Mouse (Mus musculus): ENCODE results near the gene Minpp1. TPM values are rescaled to one million over a fixed set of nuclear protein-coding genes. Genes with fewer than 3 reads are reported as not detected.
A peak's percentile ranks its signal among the peaks of the same experiment; 100 is the strongest.
"Not testable (repeated sequence)": the region's sequence is repeated elsewhere in the genome, so short reads cannot be mapped to it uniquely, and the experiment has no call there.

The Minpp1 gene
- polyA plus RNA-seq (2016; fragmentation: Nextera tagmentation; extraction: Ambion mirVana), result 65.9 and 70.4 TPM in 2 replicates

DNA sequence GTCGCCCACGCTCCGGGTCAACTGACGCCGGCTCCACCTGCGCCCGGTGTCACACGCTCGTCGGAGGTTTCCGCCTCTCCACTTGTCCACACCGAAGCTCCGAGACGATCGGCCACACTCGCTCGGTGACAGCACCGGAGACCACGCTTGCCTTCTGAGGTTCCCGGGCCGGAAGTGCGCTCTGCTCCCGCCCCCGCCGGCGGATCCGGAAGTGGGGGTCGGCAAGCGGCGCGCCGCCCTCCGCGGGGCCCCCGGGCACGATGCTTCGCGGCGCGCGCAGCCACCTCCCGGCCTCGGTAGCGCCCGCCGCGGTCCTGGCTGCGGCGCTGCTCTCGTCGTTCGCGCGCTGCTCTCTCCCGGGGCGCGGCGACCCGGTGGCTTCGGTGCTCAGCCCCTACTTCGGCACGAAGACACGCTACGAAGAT, at the start of gene Minpp1:
TSS of gene Minpp1 (plus strand) at position 89 of the 425 bp plus-strand sequence.
- no peaks in the 10 kb centered on the region for H3K27me3 ChIP-seq
- no peaks in the 10 kb centered on the region for H3K36me3 ChIP-seq
- no peaks in the 10 kb centered on the region for H3K9me3 ChIP-seq
- H3K4me1 ChIP-seq, result peaks cover 23% of the 10 kb centered on the region
- ATAC-seq (ENCODE audit: low FRiP score, low read depth), result peak; percentile 93
- 1% methylated on average over 62 of the region's 64 CpGs for WGBS
- H3K27ac ChIP-seq (replicated peaks), result peak within 1 kb of the TSS; percentile 93
- H3K4me2 ChIP-seq (replicated peaks), result peak within 1 kb of the TSS; percentile 78
- peak within 1 kb of the TSS; percentile 68 for H3K4me3 ChIP-seq
- peak within 1 kb of the TSS; percentile 68 for H3K9ac ChIP-seq (replicated peaks)

DNA sequence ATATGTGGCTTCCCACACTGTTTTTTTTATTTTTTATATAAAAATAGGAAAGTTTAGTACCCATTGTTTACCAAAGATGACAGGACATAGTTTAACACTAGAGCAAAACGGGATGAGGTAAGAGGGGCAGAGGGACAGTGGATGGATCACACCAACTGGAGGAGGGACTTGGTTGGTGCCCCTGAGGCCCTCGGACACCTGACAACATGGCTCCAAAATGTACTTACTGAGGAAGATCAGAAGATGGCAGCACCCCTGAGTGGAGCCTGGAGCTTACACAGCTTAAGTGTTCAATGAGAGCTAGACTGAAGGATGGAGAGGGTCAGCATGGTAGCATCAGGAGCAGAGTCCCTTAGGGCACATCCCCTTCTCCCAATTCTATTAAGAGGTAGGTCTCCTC, 46.2 kb upstream of the Minpp1 start:
- peak; percentile 34; the same call in 1 of the 2 replicates for ATAC-seq (ENCODE audit: low FRiP score, low read depth)

DNA sequence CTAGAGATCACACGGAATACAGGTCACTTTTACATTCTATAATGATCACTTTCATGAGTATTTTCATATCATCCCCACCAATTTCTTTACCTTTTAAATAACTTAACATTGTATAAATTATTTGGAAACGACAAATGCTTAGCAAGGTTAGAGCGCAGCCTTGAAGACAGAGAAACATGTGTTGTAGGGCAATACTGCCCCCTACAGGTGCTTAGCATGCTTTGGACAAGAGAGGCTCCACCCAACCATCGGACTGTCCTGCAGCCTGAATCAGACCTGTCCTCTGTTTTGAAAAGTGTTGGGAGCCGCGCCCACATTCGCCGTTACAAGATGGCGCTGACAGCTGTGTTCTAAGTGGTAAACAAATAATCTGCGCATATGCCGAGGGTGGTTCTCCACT, 44.0 kb upstream of the Minpp1 start:
- H3K27ac ChIP-seq (replicated peaks), result no peak overlapping the region
- 98% methylated on average over 10 of the region's 11 CpGs for WGBS
- H3K36me3 ChIP-seq, result no peaks in the 10 kb centered on the region
- no peak overlapping the region for H3K9ac ChIP-seq (replicated peaks)
- H3K4me1 ChIP-seq, result no peaks in the 10 kb centered on the region
- no peak for ATAC-seq (ENCODE audit: low FRiP score, low read depth)
- H3K27me3 ChIP-seq, result no peaks in the 10 kb centered on the region
- H3K4me3 ChIP-seq, result no peak overlapping the region
- H3K4me2 ChIP-seq (replicated peaks), result no peak overlapping the region
- no peaks in the 10 kb centered on the region for H3K9me3 ChIP-seq

More for the DNA sequence above, 46.2 kb upstream of the Minpp1 start:
- Histone ChIP-seq H3K9ac (replicated peaks) (no peak overlapping the region), H3K27me3 (no peaks in the 10 kb centered on the region), H3K4me1 (no peaks in the 10 kb centered on the region), H3K27ac (replicated peaks) (no peak overlapping the region), H3K4me2 (replicated peaks) (no peak overlapping the region), H3K9me3 (no peaks in the 10 kb centered on the region), H3K4me3 (no peak overlapping the region), H3K36me3 (no peaks in the 10 kb centered on the region)
- 90% methylated on average over 2 of the region's 2 CpGs for WGBS

DNA sequence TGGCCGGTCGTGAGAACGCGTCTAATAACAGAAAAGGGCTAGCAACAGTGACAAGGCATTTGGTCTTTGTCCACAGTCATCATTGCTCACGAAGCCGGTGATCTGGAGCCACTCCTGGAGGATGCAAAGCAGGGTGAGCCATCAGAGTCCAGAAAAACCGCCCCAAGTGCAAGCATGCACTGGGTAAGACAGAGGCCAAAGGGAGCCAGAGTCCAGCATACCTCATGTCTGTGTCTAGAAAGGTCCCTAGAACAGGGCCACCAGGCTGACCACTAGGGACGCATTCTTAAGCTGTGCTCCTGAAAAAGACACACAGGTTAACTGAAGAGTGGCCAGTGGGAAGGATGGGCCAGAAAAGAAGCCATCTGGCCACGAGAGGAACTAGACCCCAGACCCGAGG, 36.6 kb upstream of the Minpp1 start:
- Histone ChIP-seq H3K9ac (replicated peaks) (no peak overlapping the region), H3K4me3 (no peak overlapping the region), H3K36me3 (no peaks in the 10 kb centered on the region), H3K27me3 (no peaks in the 10 kb centered on the region), H3K9me3 (no peaks in the 10 kb centered on the region), H3K4me1 (no peaks in the 10 kb centered on the region), H3K4me2 (replicated peaks) (no peak overlapping the region), H3K27ac (replicated peaks) (no peak overlapping the region)
- WGBS, result 91% methylated on average over 10 of the region's 10 CpGs
- no peak for ATAC-seq (ENCODE audit: low FRiP score, low read depth)

DNA sequence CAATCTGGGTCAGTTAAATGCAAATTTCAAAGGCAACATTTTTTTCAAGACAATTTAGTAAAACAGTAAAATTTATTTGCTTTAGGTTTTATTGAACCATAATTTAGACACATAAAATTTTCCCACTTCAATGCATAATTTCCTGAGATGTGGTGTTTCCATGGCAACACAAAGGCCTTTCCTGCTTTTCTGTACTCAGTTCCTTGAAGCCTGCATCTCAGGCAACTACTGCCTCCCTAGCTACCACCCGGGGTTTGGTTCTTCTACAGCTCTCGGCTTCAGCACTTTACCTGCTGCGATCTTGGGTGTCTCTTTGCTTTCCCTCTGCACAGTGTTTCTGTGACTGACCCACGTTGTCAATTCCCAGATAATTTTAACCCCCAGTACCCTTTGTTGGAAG, 33.3 kb upstream of the Minpp1 start:
- H3K27me3 ChIP-seq, result no peaks in the 10 kb centered on the region
- no peak overlapping the region for H3K4me2 ChIP-seq (replicated peaks)
- no peaks in the 10 kb centered on the region for H3K9me3 ChIP-seq
- H3K27ac ChIP-seq (replicated peaks), result no peak overlapping the region
- 76% methylated on average over 4 of the region's 4 CpGs for WGBS
- H3K4me1 ChIP-seq, result no peaks in the 10 kb centered on the region
- no peak for ATAC-seq (ENCODE audit: low FRiP score, low read depth)
- no peak overlapping the region for H3K9ac ChIP-seq (replicated peaks)
- H3K36me3 ChIP-seq, result no peaks in the 10 kb centered on the region
- no peak overlapping the region for H3K4me3 ChIP-seq

DNA sequence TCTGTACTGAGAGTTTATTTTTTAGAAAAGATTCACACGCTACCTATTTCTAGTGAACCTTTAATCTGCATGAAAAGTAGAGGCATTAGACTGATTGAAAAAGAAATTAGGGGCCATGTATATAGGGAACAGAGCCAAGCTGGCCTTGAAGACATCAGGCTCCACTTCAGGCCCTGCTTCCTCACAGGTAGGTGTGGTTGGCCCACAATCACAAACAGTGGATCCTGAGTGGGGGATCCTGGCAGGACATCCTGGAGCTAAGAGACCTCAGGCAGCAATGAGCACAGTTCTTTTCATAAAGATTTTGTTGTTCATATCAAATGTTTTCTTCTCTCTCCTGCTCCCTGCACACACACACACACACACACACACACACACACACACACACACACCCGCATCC, 28.8 kb upstream of the Minpp1 start:
- Histone ChIP-seq H3K9me3 (no peaks in the 10 kb centered on the region), H3K4me1 (no peaks in the 10 kb centered on the region), H3K27me3 (no peaks in the 10 kb centered on the region), H3K36me3 (no peaks in the 10 kb centered on the region), H3K9ac (replicated peaks) (no peak overlapping the region), H3K4me3 (no peak overlapping the region), H3K27ac (replicated peaks) (no peak overlapping the region), H3K4me2 (replicated peaks) (no peak overlapping the region)
- WGBS, result 92% methylated on average over 2 of the region's 2 CpGs
- no peak for ATAC-seq (ENCODE audit: low FRiP score, low read depth)

DNA sequence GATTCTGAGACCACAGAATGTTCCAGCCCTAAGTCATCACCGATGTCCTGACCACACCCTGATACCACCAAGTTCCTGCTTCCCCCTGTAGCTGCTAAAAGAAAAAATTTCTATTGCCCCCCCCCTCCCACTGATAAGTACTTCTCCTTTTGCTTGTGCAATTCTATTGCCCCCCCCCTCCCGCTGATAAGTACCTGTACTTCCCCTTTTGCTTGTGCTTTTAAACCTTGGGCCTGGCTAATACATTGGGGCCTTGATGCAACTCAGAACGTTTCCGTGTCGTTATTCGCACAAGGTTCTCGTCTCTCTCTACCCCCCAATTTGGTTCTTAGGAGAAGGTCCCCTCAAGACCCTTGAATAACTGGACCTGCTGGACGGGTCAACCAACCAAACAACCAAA, 27.9 kb upstream of the Minpp1 start:
- H3K36me3 ChIP-seq; H3K4me3 ChIP-seq; H3K4me1 ChIP-seq; H3K4me2 ChIP-seq (replicated peaks); ATAC-seq (ENCODE audit: low FRiP score, low read depth); H3K27ac ChIP-seq (replicated peaks); H3K9ac ChIP-seq (replicated peaks); H3K27me3 ChIP-seq; H3K9me3 ChIP-seq: not testable (repeated sequence)
- 92% methylated on average over 8 of the region's 8 CpGs for WGBS

DNA sequence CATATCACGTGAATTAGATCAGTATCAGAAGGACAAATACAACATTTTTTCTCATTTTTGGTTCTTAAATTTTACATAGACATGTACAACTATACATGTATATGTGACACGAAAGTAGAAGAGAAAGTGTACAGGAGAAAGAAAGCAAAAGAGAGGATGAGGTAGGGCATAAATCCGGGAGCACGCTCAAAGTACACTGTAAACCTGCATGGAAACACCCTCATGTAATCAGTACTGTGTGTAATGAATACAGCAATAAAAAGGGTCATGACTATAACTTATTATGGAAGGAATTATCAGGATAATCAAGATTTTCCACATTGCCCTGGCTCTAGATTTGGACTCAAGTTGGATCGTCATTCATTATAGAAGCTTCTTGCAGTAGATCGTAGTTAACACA, 22.5 kb upstream of the Minpp1 start:
- Histone ChIP-seq H3K36me3 (no peaks in the 10 kb centered on the region), H3K4me2 (replicated peaks) (no peak overlapping the region), H3K4me1 (no peaks in the 10 kb centered on the region), H3K27ac (replicated peaks) (no peak overlapping the region), H3K27me3 (no peaks in the 10 kb centered on the region), H3K4me3 (no peak overlapping the region), H3K9ac (replicated peaks) (no peak overlapping the region), H3K9me3 (no peaks in the 10 kb centered on the region)
- 94% methylated on average over 6 of the region's 6 CpGs for WGBS
- ATAC-seq (ENCODE audit: low FRiP score, low read depth), result no peak

DNA sequence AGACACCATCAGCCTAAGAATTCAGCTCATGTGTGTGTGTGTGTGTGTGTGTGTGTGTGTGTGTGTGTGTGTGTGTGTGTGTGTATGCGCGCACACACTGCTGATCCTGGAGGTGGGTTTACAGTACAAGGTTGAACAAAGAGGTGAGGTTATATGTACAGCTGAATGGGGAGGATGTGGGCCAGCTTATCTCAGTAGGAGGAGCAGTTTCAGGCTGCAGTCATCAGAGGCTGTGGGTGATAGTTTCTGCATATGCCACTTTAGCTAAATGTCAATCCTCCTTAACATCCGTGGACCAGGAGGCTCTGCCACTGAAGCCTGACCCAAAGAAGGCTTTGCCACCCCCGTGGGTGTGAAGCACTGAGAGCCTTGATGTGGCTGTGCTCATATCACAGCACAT, 20.3 kb upstream of the Minpp1 start:
- no peaks in the 10 kb centered on the region for H3K36me3 ChIP-seq
- H3K27ac ChIP-seq (replicated peaks), result no peak overlapping the region
- H3K4me1 ChIP-seq, result no peaks in the 10 kb centered on the region
- H3K9ac ChIP-seq (replicated peaks), result no peak overlapping the region
- H3K27me3 ChIP-seq, result no peaks in the 10 kb centered on the region
- no peak for ATAC-seq (ENCODE audit: low FRiP score, low read depth)
- 82% methylated on average over 4 of the region's 4 CpGs for WGBS
- no peak overlapping the region for H3K4me3 ChIP-seq
- no peak overlapping the region for H3K4me2 ChIP-seq (replicated peaks)
- H3K9me3 ChIP-seq, result no peaks in the 10 kb centered on the region

DNA sequence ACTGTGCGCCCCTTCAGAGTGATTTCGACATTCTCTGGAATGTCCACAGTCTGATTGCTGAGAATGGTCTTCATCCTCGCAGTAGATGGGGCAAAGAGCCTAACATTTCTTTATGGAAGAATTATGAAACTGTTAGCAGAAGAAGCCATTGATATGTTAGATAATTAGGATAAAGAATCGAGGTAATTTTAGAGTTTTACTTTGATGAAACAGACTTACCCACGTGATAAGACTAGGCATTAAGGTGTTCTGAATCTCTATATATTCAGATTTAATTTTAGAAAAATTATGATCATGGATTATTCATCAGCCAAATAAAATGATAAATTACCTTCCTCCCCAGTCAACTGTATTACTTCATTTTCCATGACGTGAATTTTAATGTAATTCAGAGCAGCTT, 19.1 kb upstream of the Minpp1 start, which contains the start of gene Rpl9-ps6:
TSS of gene Rpl9-ps6 (minus strand) at position 101 of the 400 bp plus-strand sequence.
- Histone ChIP-seq H3K4me1 (no peaks in the 10 kb centered on the region), H3K4me3 (no peak within 1 kb of the TSS), H3K36me3 (no peaks in the 10 kb centered on the region), H3K27me3 (no peaks in the 10 kb centered on the region), H3K9me3 (no peaks in the 10 kb centered on the region), H3K9ac (replicated peaks) (no peak within 1 kb of the TSS), H3K4me2 (replicated peaks) (no peak within 1 kb of the TSS), H3K27ac (replicated peaks) (no peak within 1 kb of the TSS)
- 92% methylated on average over 6 of the region's 6 CpGs for WGBS
- ATAC-seq (ENCODE audit: low FRiP score, low read depth), result no peak

DNA sequence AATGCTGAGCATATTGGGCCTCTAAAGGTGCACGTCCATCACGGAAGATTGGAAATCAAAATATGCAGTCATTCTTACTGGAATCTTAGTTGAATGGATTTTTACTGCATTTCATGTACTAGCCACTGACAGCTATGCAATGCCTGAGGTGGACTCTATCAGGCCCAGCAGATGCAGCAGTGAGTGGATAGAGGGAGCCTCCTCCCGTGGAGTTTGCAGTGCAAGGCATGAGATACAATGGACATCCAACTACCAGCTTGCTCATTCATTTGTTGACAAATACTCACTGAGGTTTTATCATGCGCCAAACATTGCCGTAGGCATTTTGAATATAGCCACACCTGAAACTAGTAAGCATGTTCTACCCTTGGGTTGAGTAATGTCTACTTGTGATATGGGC, 18.2 kb upstream of the Minpp1 start:
- no peaks in the 10 kb centered on the region for H3K36me3 ChIP-seq

DNA sequence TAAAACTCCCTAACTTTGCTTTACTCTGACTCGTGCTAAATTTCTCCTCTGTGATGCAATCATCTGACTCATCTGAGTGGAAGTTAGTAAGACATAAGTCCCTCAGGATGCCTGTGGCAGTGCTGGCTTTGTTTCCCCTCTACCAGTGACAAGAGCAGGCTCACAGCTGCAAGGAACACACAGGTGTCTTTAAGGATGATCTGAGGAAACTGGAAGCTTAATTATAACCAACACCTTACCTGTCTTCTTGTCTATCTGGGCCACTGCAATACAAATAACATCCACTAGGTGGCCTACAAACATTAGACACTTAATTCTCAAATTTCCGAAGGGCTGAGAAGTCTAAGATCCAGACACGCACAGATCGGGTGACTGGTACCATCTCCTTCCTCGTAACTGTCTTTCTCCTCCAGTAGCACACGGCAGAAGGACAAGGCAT, 15.5 kb upstream of the Minpp1 start:
- H3K36me3 ChIP-seq, result no peaks in the 10 kb centered on the region
- no peak overlapping the region for H3K9ac ChIP-seq (replicated peaks)
- no peaks in the 10 kb centered on the region for H3K4me1 ChIP-seq
- H3K4me3 ChIP-seq, result no peak overlapping the region
- WGBS, result 51% methylated on average over 6 of the region's 6 CpGs
- H3K9me3 ChIP-seq, result no peaks in the 10 kb centered on the region
- no peak overlapping the region for H3K27ac ChIP-seq (replicated peaks)
- no peaks in the 10 kb centered on the region for H3K27me3 ChIP-seq
- no peak overlapping the region for H3K4me2 ChIP-seq (replicated peaks)
- no peak for ATAC-seq (ENCODE audit: low FRiP score, low read depth)

More for the DNA sequence above, 18.2 kb upstream of the Minpp1 start:
- H3K27ac ChIP-seq (replicated peaks), result no peak overlapping the region
- H3K9me3 ChIP-seq, result no peaks in the 10 kb centered on the region
- H3K4me2 ChIP-seq (replicated peaks), result no peak overlapping the region
- no peak overlapping the region for H3K4me3 ChIP-seq
- no peak overlapping the region for H3K9ac ChIP-seq (replicated peaks)
- no peak for ATAC-seq (ENCODE audit: low FRiP score, low read depth)
- WGBS, result 92% methylated on average over 5 of the region's 5 CpGs
- H3K27me3 ChIP-seq, result no peaks in the 10 kb centered on the region
- H3K4me1 ChIP-seq, result no peaks in the 10 kb centered on the region

DNA sequence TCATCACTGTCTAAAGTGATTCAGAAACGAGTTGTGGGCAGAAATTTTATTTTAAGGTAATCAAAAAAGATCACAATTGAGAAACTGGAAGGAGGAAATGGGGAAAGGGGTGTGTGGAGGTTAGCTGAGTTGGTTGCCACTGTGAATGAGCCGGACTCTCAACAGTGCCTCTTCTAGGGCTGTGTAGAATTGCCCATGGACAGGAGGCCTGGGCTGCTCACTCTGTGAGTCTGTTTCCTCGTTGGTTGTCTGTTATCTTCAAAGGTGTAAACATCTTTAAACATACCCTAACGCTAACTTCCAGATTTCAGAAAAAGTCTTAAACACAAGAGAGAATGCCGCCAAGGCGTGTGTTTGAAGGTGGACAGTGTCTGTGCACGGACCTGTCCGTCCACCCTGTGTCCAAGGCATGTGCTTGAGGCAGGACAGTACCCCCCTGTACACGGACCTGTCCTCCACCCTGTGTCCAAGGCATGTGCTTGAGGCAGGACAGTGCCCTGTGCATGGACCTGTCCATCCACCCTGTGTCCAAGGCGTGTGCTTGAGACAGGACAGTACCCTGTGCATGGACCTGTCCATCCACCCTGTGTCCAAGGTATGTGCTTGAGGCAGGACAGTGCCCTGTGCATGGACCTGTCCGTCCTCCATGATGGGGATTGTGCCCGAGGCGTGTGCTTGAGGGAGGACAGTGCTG, 14.9 kb upstream of the Minpp1 start:
- WGBS, result 88% methylated on average over 13 of the region's 13 CpGs
- H3K4me1 ChIP-seq, result no peaks in the 10 kb centered on the region
- no peaks in the 10 kb centered on the region for H3K9me3 ChIP-seq
- no peak overlapping the region for H3K9ac ChIP-seq (replicated peaks)
- H3K4me3 ChIP-seq, result no peak overlapping the region
- H3K4me2 ChIP-seq (replicated peaks), result no peak overlapping the region
- no peaks in the 10 kb centered on the region for H3K36me3 ChIP-seq
- H3K27ac ChIP-seq (replicated peaks), result no peak overlapping the region
- no peaks in the 10 kb centered on the region for H3K27me3 ChIP-seq
- 0 out of 2 replicates have a peak, but pooled peaks have one; percentile 34 for ATAC-seq (ENCODE audit: low FRiP score, low read depth)

Data from midbrain, embryonic 12.5 days (tissue).